ENCODE assay signal across 21 mouse cellular contexts in the genomic region with DNA sequence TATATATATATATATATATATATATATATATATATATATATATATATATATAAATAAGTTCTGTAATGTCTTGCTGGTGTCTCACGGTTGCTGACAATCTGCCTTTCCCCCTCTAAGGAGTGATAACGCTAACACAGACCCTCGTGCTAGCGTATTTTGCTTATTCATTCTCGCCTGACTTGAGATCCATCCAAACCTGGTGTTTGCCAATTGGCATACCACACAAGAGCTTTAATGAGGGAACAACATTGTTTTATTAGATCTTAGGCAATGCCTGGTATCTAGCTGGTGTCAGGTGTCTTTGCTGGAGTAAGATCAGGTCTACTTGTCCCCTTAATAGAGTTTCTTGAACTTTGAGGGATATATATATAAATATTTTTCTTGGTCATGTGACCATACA.
DNase-seq lines count a peak whose midpoint lies in the region; ATAC-seq and TF ChIP-seq lines count a peak whose summit lies in the region.
"Had no signal": no experiment of that assay in that cellular context is flagged by ENCODE, and none has a peak within 500 bp of the region (broad histone marks: within the 10 kb centered on the region; RNA-seq: fewer than 3 reads in every experiment).

No protein-coding gene starts in this region.

- no peaks in the 10 kb centered on the region for H3K27me3 ChIP-seq in heart, embryonic 11.5 days (ENCODE audit: control insufficient read depth, insufficient read depth, low read length)
- H3K27me3 ChIP-seq in stomach, postnatal 0 days (ENCODE audit: control insufficient read depth, insufficient read depth, low read length), result no peaks in the 10 kb centered on the region
- H3K27me3 ChIP-seq: heart, embryonic 13.5 days had no signal

- H3K4me1 ChIP-seq in heart, embryonic 11.5 days (ENCODE audit: control insufficient read depth, insufficient read depth, low read length), result no peaks in the 10 kb centered on the region
- no peaks in the 10 kb centered on the region for H3K4me1 ChIP-seq in stomach, postnatal 0 days (replicated peaks; ENCODE audit: control insufficient read depth, insufficient read depth)
- H3K4me1 ChIP-seq: heart, embryonic 13.5 days had no signal

- DNase-seq in cerebellum, postnatal 14 days, result peak; percentile 49 to 50
- no peak for DNase-seq in cerebellum, adult 11-12 months
- DNase-seq in heart, adult 11 months, result peak; percentile 29
- peak; percentile 73 for DNase-seq in brain, embryonic 14.5 days (ENCODE audit: low read depth)
- no peak for DNase-seq in stomach, postnatal 0 days (ENCODE audit: low spot score)
- DNase-seq: adrenal gland, adult 2 months; adrenal gland, postnatal 14 days; gastrocnemius, adult 2 months; gastrocnemius, postnatal 14 days; heart, adult 18-20 months; heart, postnatal 14 days; heart, postnatal 4 days; kidney, adult 18-20 months had no signal

- TF ChIP-seq POLR2A in brain, embryonic 14.5 days (IDR thresholded peaks at IDR 0.05; ENCODE audit: borderline replicate concordance, extremely low read depth, insufficient read depth, insufficient read length, poor library complexity, severe bottlenecking), result no peak

- H3K9ac ChIP-seq in heart, embryonic 11.5 days (ENCODE audit: low read depth, low read length), result no peak overlapping the region
- H3K9ac ChIP-seq in stomach, postnatal 0 days (ENCODE audit: low read length), result no peak overlapping the region
- H3K9ac ChIP-seq: heart, embryonic 13.5 days; hindbrain, embryonic 14.5 days had no signal

- no peak overlapping the region for H3K4me2 ChIP-seq in heart, embryonic 11.5 days
- H3K4me2 ChIP-seq in stomach, postnatal 0 days (replicated peaks; ENCODE audit: low read depth), result no peak overlapping the region
- H3K4me2 ChIP-seq: heart, embryonic 13.5 days; hindbrain, embryonic 14.5 days had no signal

- no peak for TF ChIP-seq EP300 in stomach, postnatal 0 days (optimal IDR thresholded peaks at IDR 0.05)

- no peak overlapping the region for H3K27ac ChIP-seq in heart, embryonic 11.5 days (ENCODE audit: low read depth, low read length)
- no peak overlapping the region for H3K27ac ChIP-seq in stomach, postnatal 0 days (replicated peaks)
- H3K27ac ChIP-seq: gastrocnemius, adult 2 months; heart, embryonic 13.5 days; hindbrain, embryonic 14.5 days; hindbrain, postnatal 0 days had no signal

- ATAC-seq in heart, embryonic 11.5 days (replicated peaks; ENCODE audit: insufficient number of reproducible peaks, low FRiP score, low TSS enrichment), result no peak
- no peak for ATAC-seq in stomach, postnatal 0 days (ENCODE audit: low FRiP score, low TSS enrichment)
- ATAC-seq: CD4-positive, CD25-positive, alpha-beta regulatory T cell, adult 4 months; forebrain, embryonic 16.5 days; hindbrain, postnatal 0 days; inflammation-experienced regulatory T-cells, adult 6 months; intestine, embryonic 16.5 days had no signal

- no peaks in the 10 kb centered on the region for H3K36me3 ChIP-seq in heart, embryonic 11.5 days (ENCODE audit: control insufficient read depth, insufficient read depth, low read length)
- H3K36me3 ChIP-seq in stomach, postnatal 0 days (ENCODE audit: control insufficient read depth, insufficient read depth, low read length), result no peaks in the 10 kb centered on the region
- H3K36me3 ChIP-seq: heart, embryonic 13.5 days had no signal

- H3K9me3 ChIP-seq in heart, embryonic 11.5 days (replicated peaks; ENCODE audit: control insufficient read depth, low read length), result no peaks in the 10 kb centered on the region
- no peaks in the 10 kb centered on the region for H3K9me3 ChIP-seq in stomach, postnatal 0 days (ENCODE audit: control insufficient read depth, low read length)
- H3K9me3 ChIP-seq: heart, embryonic 13.5 days had no signal

- 83% methylated on average over 5 of the region's 5 CpGs for WGBS in heart, embryonic 11.5 days (ENCODE audit: insufficient replicate concordance)
- WGBS in stomach, postnatal 0 days, result 81% methylated on average over 5 of the region's 5 CpGs

- no peak for TF ChIP-seq CTCF in brain, embryonic 14.5 days (IDR thresholded peaks at IDR 0.05; ENCODE audit: borderline replicate concordance, extremely low read depth, insufficient read depth, insufficient read length)
- no peak for TF ChIP-seq CTCF in stomach, postnatal 0 days (IDR thresholded peaks at IDR 0.05; ENCODE audit: low read depth)

- H3K4me3 ChIP-seq in heart, embryonic 11.5 days (ENCODE audit: low read depth, low read length), result no peak overlapping the region
- no peak overlapping the region for H3K4me3 ChIP-seq in stomach, postnatal 0 days (ENCODE audit: low read depth, low read length)
- H3K4me3 ChIP-seq: gastrocnemius, adult 2 months; heart, embryonic 13.5 days had no signal

Comparison
In these comparisons a context has a peak if more than half of its experiments do, and no peak if none do; other contexts are left out.
1. DNase-seq: peak in cerebellum, postnatal 14 days (2 of 2), heart, adult 11 months (single experiment) and brain, embryonic 14.5 days (single experiment); none in cerebellum, adult 11-12 months (single experiment) and stomach, postnatal 0 days (single experiment).